Mouse (Mus musculus) liver, adult 2 months (tissue): ENCODE results near the gene Skint2. TPM values are rescaled to one million over a fixed set of nuclear protein-coding genes. Genes with fewer than 3 reads are reported as not detected.

ENCODE experiments used
- DNase-seq: peaks from one replicate; pipeline ENCODE4 v3.0.0-alpha.2; 2011; ENCODE audit warnings: low read depth, low spot score; ENCODE audit errors: extremely low read depth
- H3K27ac ChIP-seq: fragments of 200-500 bp; replicated peaks from 2 replicates; pipeline ENCODE4 v1.5.1; 2012; ENCODE audit warnings: low read depth, mild to moderate bottlenecking, control low read depth, inconsistent platforms, low read length; ENCODE audit not compliant: insufficient read depth
- H3K27me3 ChIP-seq: fragments of 200-500 bp; 2 replicates; pipeline ENCODE4 v1.6.1; 2012; ENCODE audit warnings: mild to moderate bottlenecking, moderate library complexity, low read length, inconsistent platforms; ENCODE audit not compliant: control insufficient read depth, insufficient read depth
- H3K36me3 ChIP-seq: fragments of 200-500 bp; 2 replicates; pipeline ENCODE4 v1.6.1; 2012; ENCODE audit warnings: low read length, inconsistent platforms; ENCODE audit not compliant: control insufficient read depth, insufficient read depth
- H3K4me1 ChIP-seq: fragments of 200-500 bp; 2 replicates; pipeline ENCODE4 v1.6.1; 2011; ENCODE audit warnings: low read length; ENCODE audit not compliant: control insufficient read depth, insufficient read depth
- H3K4me3 ChIP-seq: fragments of 200-500 bp; 2 replicates; pipeline ENCODE4 v1.5.1; 2011; ENCODE audit warnings: low read depth, mild to moderate bottlenecking, control low read depth, low read length, moderate library complexity; ENCODE audit not compliant: insufficient read depth
- H3K79me2 ChIP-seq: fragments of 200-500 bp; 2 replicates; pipeline ENCODE4 v1.6.1; 2012; ENCODE audit warnings: inconsistent platforms, mild to moderate bottlenecking, low read length, moderate library complexity; ENCODE audit not compliant: control insufficient read depth, insufficient read depth
- H3K9ac ChIP-seq: fragments of 200-500 bp; 2 replicates; pipeline ENCODE4 v1.6.1; 2012; ENCODE audit warnings: low read depth, mild to moderate bottlenecking, control low read depth, inconsistent platforms, low read length
- CTCF ChIP-seq: fragments of 200-500 bp; IDR thresholded peaks from 2 replicates; pipeline ENCODE4 v1.5.1; 2011; ENCODE audit warnings: low read depth, low read length, control low read depth
- POLR2A ChIP-seq: fragments of 200-500 bp; IDR thresholded peaks from 2 replicates; pipeline ENCODE4 v1.6.1; 2011; ENCODE audit warnings: low read length, control low read depth; ENCODE audit not compliant: insufficient read depth; ENCODE audit errors: extremely low read depth
- WGBS: fragments of 180-500 bp; shearing (Covaris S2); methylation state at CpG from one replicate; pipeline ENCODE4 v1.1.7; 2018; 5-methylcytosine and 5-hydroxymethylcytosine counted together
- polyA plus RNA-seq: library from polyadenylated mRNA; depleted of rRNA; stranded (reverse); fragments of >200 nt; gene quantifications from 2 replicates; pipeline ENCODE4 v1.2.3, GENCODE M21; 2012; rRNA removed
- total RNA-seq: library from RNA; depleted of rRNA; stranded (reverse); fragments of >200 nt; gene quantifications from 2 replicates; pipeline ENCODE4 v1.2.3, GENCODE M21; 2014; rRNA removed

Skint2 gene
- total RNA-seq (not detected in 2 replicates), polyA plus RNA-seq (not detected in 2 replicates)

DNA sequence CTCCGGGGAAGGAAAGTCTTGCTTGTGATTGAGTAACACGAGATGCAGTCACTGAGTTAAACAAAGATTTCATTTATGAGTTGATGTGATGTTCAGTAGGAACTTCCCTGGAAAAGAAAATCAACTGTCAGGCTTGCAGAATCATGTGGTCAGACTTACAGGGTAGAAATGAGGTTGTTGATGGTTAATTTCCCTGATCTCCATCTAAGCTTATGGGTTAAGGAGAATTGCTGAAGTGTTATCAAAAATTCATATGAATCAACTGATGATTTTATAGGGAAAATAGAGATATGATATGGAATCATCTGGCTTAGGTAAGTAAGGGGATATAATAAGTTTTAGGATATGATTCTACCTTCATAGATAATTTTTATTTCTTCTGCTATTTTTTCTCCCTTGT, at the start of gene Skint2:
TSS of gene Skint2 (plus strand) at position 301 of the 400 bp plus-strand sequence.
- no peak within 1 kb of the TSS for H3K9ac ChIP-seq
- DNase-seq = no peak
- WGBS = 70% methylated on average over 2 of the region's 2 CpGs

More for the DNA sequence above, at the start of gene Skint2:
- no peaks in the 10 kb centered on the region for H3K4me1 ChIP-seq
- no peaks in the 10 kb centered on the region for H3K36me3 ChIP-seq
- no peak within 1 kb of the TSS for H3K27ac ChIP-seq
- H3K79me2 ChIP-seq = no peaks in the 10 kb centered on the region
- no peak within 1 kb of the TSS for H3K4me3 ChIP-seq
- TF ChIP-seq POLR2A (no peak), CTCF (no peak)
- no peaks in the 10 kb centered on the region for H3K27me3 ChIP-seq

Other genes starting within 250 kb of the Skint2 start
- not detected in 2 replicates for gene Skint9, start 123.2 kb upstream of the Skint2 start, total RNA-seq
- gene Skint9, start 123.2 kb upstream of the Skint2 start, polyA plus RNA-seq = not detected in 2 replicates
- gene Skint10, start 217.7 kb downstream of the Skint2 start, total RNA-seq = not detected in 2 replicates
- not detected in 2 replicates for gene Skint10, start 217.7 kb downstream of the Skint2 start, polyA plus RNA-seq